Mouse (Mus musculus): ENCODE measurements around the gene Disp1. TPM values are rescaled to one million over a fixed set of nuclear protein-coding genes. Genes with fewer than 3 reads are reported as not detected.

Gene Disp1
- polyA plus RNA-seq, 1 experiment from 2014 or later, result 3.5 TPM

GRCm38 (mm10) chr1:183097606-183098005 is 123.7 kb downstream of the Disp1 start:
- H3K27ac ChIP-seq (ENCODE audit: low read length), result no peak overlapping the region

GRCm38 (mm10) chr1:183095454-183096088 is 125.8 kb downstream of the Disp1 start:
- Histone ChIP-seq H3K9ac (replicated peaks; ENCODE audit: low read depth) (no peak overlapping the region), H3K27me3 (replicated peaks; ENCODE audit: insufficient read depth, low read length) (no peaks in the 10 kb centered on the region), H3K4me1 (ENCODE audit: insufficient read depth, low read depth, low read length) (no peaks in the 10 kb centered on the region), H3K4me3 (ENCODE audit: low read depth, low read length) (no peak overlapping the region), H3K4me2 (replicated peaks; ENCODE audit: low read depth, low read length) (no peak overlapping the region), H3K9me3 (ENCODE audit: low read length) (no peaks in the 10 kb centered on the region), H3K27ac (ENCODE audit: low read length) (no peak overlapping the region), H3K36me3 (ENCODE audit: insufficient read depth, low read length) (no peaks in the 10 kb centered on the region)
- no peak for TF ChIP-seq CTCF (IDR thresholded peaks at IDR 0.05)
- TF ChIP-seq EP300 (IDR thresholded peaks at IDR 0.05), result no peak
- ATAC-seq, result no peak
- 85% methylated on average over 8 of the region's 8 CpGs for WGBS
- DNase-seq (ENCODE audit: low spot score), result no peak

More at GRCm38 (mm10) chr1:183097606-183098005, 123.7 kb downstream of the Disp1 start:
- Histone ChIP-seq H3K9ac (replicated peaks; ENCODE audit: low read depth) (no peak overlapping the region), H3K27me3 (replicated peaks; ENCODE audit: insufficient read depth, low read length) (no peaks in the 10 kb centered on the region), H3K4me2 (replicated peaks; ENCODE audit: low read depth, low read length) (no peak overlapping the region), H3K9me3 (ENCODE audit: low read length) (no peaks in the 10 kb centered on the region), H3K4me1 (ENCODE audit: insufficient read depth, low read depth, low read length) (no peaks in the 10 kb centered on the region), H3K36me3 (ENCODE audit: insufficient read depth, low read length) (no peaks in the 10 kb centered on the region), H3K4me3 (ENCODE audit: low read depth, low read length) (no peak overlapping the region)
- no peak for TF ChIP-seq EP300 (IDR thresholded peaks at IDR 0.05)
- TF ChIP-seq CTCF (IDR thresholded peaks at IDR 0.05), result no peak
- DNase-seq (ENCODE audit: low spot score), result no peak
- WGBS, result 82% methylated on average over 10 of the region's 10 CpGs
- ATAC-seq, result no peak

DNA sequence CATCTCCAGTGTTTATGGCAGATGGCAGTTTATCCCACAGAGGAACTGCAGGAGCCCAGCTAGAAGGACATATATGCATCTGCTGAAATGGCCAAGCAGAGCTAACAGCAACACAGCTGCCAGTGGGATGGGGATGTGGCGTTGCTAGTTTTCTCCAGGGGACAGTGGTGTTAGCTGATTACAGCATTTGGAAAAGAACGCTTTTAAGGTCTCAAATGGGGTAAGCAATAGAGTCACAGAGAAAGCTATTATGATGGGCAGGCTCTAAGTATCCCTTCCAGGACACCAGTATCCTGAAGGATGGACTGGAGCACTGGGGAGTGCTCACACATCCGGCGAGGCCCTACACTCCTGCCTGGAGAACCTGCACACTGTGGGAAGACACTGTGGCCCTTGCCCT is 129.0 kb downstream of the Disp1 start:
- no peaks in the 10 kb centered on the region for H3K4me1 ChIP-seq (ENCODE audit: insufficient read depth, low read depth, low read length)
- WGBS, result 93% methylated on average over 4 of the region's 4 CpGs
- no peak overlapping the region for H3K4me3 ChIP-seq (ENCODE audit: low read depth, low read length)
- no peak for DNase-seq (ENCODE audit: low spot score)
- no peak for ATAC-seq
- peaks cover 11% of the 10 kb centered on the region for H3K36me3 ChIP-seq (ENCODE audit: insufficient read depth, low read length)
- no peak overlapping the region for H3K9ac ChIP-seq (replicated peaks; ENCODE audit: low read depth)
- H3K9me3 ChIP-seq (ENCODE audit: low read length), result no peaks in the 10 kb centered on the region
- H3K27ac ChIP-seq (ENCODE audit: low read length), result no peak overlapping the region
- TF ChIP-seq EP300 (IDR thresholded peaks at IDR 0.05) (no peak), CTCF (IDR thresholded peaks at IDR 0.05) (no peak)
- no peak overlapping the region for H3K4me2 ChIP-seq (replicated peaks; ENCODE audit: low read depth, low read length)
- H3K27me3 ChIP-seq (replicated peaks; ENCODE audit: insufficient read depth, low read length), result no peaks in the 10 kb centered on the region

- TF ChIP-seq CTCF (IDR thresholded peaks at IDR 0.05), result no peak
- Histone ChIP-seq H3K36me3 (ENCODE audit: insufficient read depth, low read length) (peaks cover 11% of the 10 kb centered on the region), H3K27ac (ENCODE audit: low read length) (no peak overlapping the region), H3K4me1 (ENCODE audit: insufficient read depth, low read depth, low read length) (no peaks in the 10 kb centered on the region), H3K9me3 (ENCODE audit: low read length) (no peaks in the 10 kb centered on the region), H3K27me3 (replicated peaks; ENCODE audit: insufficient read depth, low read length) (no peaks in the 10 kb centered on the region), H3K4me2 (replicated peaks; ENCODE audit: low read depth, low read length) (no peak overlapping the region), H3K9ac (replicated peaks; ENCODE audit: low read depth) (no peak overlapping the region), H3K4me3 (ENCODE audit: low read depth, low read length) (no peak overlapping the region)
- ATAC-seq (no peak), DNase-seq (ENCODE audit: low spot score) (no peak)
- WGBS, result 79% methylated on average over 7 of the region's 7 CpGs
Measured at GRCm38 (mm10) chr1:183091203-183091602, 130.1 kb downstream of the Disp1 start.

- 98% methylated on average over 23 of the region's 23 CpGs for WGBS
- Histone ChIP-seq H3K27ac (ENCODE audit: low read length) (no peak overlapping the region), H3K27me3 (replicated peaks; ENCODE audit: insufficient read depth, low read length) (no peaks in the 10 kb centered on the region), H3K9me3 (ENCODE audit: low read length) (no peaks in the 10 kb centered on the region), H3K36me3 (ENCODE audit: insufficient read depth, low read length) (peaks cover 11% of the 10 kb centered on the region), H3K4me2 (replicated peaks; ENCODE audit: low read depth, low read length) (no peak overlapping the region), H3K4me3 (ENCODE audit: low read depth, low read length) (no peak overlapping the region), H3K9ac (replicated peaks; ENCODE audit: low read depth) (no peak overlapping the region), H3K4me1 (ENCODE audit: insufficient read depth, low read depth, low read length) (no peaks in the 10 kb centered on the region)
- ATAC-seq (no peak), DNase-seq (ENCODE audit: low spot score) (no peak)
- TF ChIP-seq CTCF (IDR thresholded peaks at IDR 0.05), result no peak
- no peak for TF ChIP-seq EP300 (IDR thresholded peaks at IDR 0.05)
Measured at GRCm38 (mm10) chr1:183088661-183089060, 132.7 kb downstream of the Disp1 start.

- TF ChIP-seq EP300 (IDR thresholded peaks at IDR 0.05) (no peak), CTCF (IDR thresholded peaks at IDR 0.05) (no peak)
- DNase-seq (ENCODE audit: low spot score) (no peak), ATAC-seq (no peak)
- H3K27me3 ChIP-seq (replicated peaks; ENCODE audit: insufficient read depth, low read length), result no peaks in the 10 kb centered on the region
- WGBS, result 95% methylated on average over 14 of the region's 14 CpGs
- no peak overlapping the region for H3K4me3 ChIP-seq (ENCODE audit: low read depth, low read length)
- no peaks in the 10 kb centered on the region for H3K4me1 ChIP-seq (ENCODE audit: insufficient read depth, low read depth, low read length)
- no peak overlapping the region for H3K27ac ChIP-seq (ENCODE audit: low read length)
- H3K9me3 ChIP-seq (ENCODE audit: low read length), result no peaks in the 10 kb centered on the region
- H3K4me2 ChIP-seq (replicated peaks; ENCODE audit: low read depth, low read length), result no peak overlapping the region
- peaks cover 11% of the 10 kb centered on the region for H3K36me3 ChIP-seq (ENCODE audit: insufficient read depth, low read length)
- H3K9ac ChIP-seq (replicated peaks; ENCODE audit: low read depth), result no peak overlapping the region
Measured at GRCm38 (mm10) chr1:183086843-183087242, 134.5 kb downstream of the Disp1 start.

Data from lung, postnatal 0 days (tissue).